Mouse (Mus musculus) spleen, postnatal 4 days (tissue): Measurements from ENCODE around the gene Lcn10.
A peak's percentile ranks its signal among the peaks of the same experiment; 100 is the strongest.
"Not testable (repeated sequence)": the region's sequence is repeated elsewhere in the genome, so short reads cannot be mapped to it uniquely, and the experiment has no call there.

Experiments
- DNase-seq, 2 experiments: peaks; one replicate each; pipeline ENCODE4 v3.0.0; 2022; ENCODE audit warnings: low spot score in 2 of 2

Gene Lcn10

GRCm38 (mm10) chr2:25706643-25707481 lies 24.3 kb downstream of the Lcn10 start, which contains the start of gene Bmyc:
TSS of gene Bmyc (plus strand) at chr2:25706739.
- peak; percentile 43 to 68 for DNase-seq

- DNase-seq = peak in 1 of 2 experiments; percentile 28
Observed at GRCm38 (mm10) chr2:25708121-25708520, 25.6 kb downstream of the Lcn10 start.

- not testable (repeated sequence) for DNase-seq
Observed at GRCm38 (mm10) chr2:25709056-25709455, 26.5 kb downstream of the Lcn10 start.

- DNase-seq = not testable (repeated sequence)
Observed at GRCm38 (mm10) chr2:25709791-25710190, 27.3 kb downstream of the Lcn10 start.

GRCm38 (mm10) chr2:25711641-25712040 lies 29.1 kb downstream of the Lcn10 start:
- not testable (repeated sequence) for DNase-seq

GRCm38 (mm10) chr2:25717222-25717621 lies 34.7 kb downstream of the Lcn10 start:
- no peak for DNase-seq

GRCm38 (mm10) chr2:25733199-25733930 lies 50.8 kb downstream of the Lcn10 start:
- no peak for DNase-seq
